Mouse (Mus musculus): Measurements from ENCODE around the gene Usp27x. TPM values are rescaled to one million over a fixed set of nuclear protein-coding genes. Genes with fewer than 3 reads are reported as not detected.

The Usp27x gene
- polyA plus RNA-seq (2014; fragmentation: Illumina TruSeq; extraction: RNeasy Lipid Tissue Mini Kit (QIAGEN cat#74804); ENCODE audit: low read depth, low replicate concordance) = 1.5 TPM

DNA sequence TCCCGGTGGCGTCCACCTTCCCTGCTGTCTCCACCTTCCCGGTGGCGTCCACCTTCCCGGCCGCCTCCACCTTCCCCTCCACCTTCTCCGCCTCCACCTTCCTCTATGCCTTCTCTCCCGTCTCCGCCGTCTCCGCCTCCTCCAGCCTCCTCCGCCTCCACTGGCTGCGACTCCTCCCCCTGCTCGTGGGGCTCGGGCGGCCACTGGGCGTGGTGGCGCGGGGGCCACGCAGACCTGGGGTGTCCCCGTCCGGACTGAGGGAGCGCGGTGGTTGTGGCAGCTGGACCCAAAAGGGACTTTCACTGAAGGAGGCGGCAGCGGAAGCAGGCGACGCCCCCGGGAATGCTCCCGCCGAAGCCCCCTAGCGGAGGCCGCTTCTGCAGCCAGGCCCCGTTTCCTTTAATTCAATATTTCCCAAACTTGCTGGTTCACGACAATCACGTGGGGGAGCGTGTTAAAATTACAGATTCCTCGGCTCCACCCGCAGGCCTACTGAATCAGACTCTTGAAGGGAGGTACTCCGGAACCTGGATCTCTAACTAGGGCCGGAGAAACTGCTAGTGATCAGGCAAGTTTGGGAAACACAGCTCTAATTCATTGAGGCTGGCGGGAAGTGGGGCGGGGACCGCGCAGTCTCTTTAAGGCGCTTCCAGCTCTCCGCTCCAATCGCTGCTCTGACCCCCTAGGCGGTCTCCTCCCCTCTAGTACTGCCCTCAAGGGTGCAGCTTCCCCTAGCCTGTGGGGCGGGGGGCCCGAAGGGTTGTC is at the start of gene Usp27x:
TSS of gene Usp27x (minus strand) at position 115 of the 765 bp plus-strand sequence.

Other genes starting within 250 kb of the Usp27x start
- 20.9 TPM for gene Clcn5, start 56.5 kb downstream of the Usp27x start, polyA plus RNA-seq (2014; fragmentation: Illumina TruSeq; extraction: RNeasy Lipid Tissue Mini Kit (QIAGEN cat#74804); ENCODE audit: low read depth, low replicate concordance)
- gene Foxp3, start 197.8 kb upstream of the Usp27x start, polyA plus RNA-seq (2014; fragmentation: Illumina TruSeq; extraction: RNeasy Lipid Tissue Mini Kit (QIAGEN cat#74804); ENCODE audit: low read depth, low replicate concordance) = 0.32 TPM
- not detected for gene Ppp1r3f, start 198.5 kb upstream of the Usp27x start, polyA plus RNA-seq (2014; fragmentation: Illumina TruSeq; extraction: RNeasy Lipid Tissue Mini Kit (QIAGEN cat#74804); ENCODE audit: low read depth, low replicate concordance)
- 1.5 TPM for gene Ccdc22, start 229.7 kb upstream of the Usp27x start, polyA plus RNA-seq (2014; fragmentation: Illumina TruSeq; extraction: RNeasy Lipid Tissue Mini Kit (QIAGEN cat#74804); ENCODE audit: low read depth, low replicate concordance)
- not detected for gene Cacna1f, start 231.3 kb upstream of the Usp27x start, polyA plus RNA-seq (2014; fragmentation: Illumina TruSeq; extraction: RNeasy Lipid Tissue Mini Kit (QIAGEN cat#74804); ENCODE audit: low read depth, low replicate concordance)

All from sigmoid colon, adult 10 weeks (tissue).